Mouse (Mus musculus): ENCODE data around the gene Sprn.
"Not testable (repeated sequence)": the region's sequence is repeated elsewhere in the genome, so short reads cannot be mapped to it uniquely, and the experiment has no call there.

Sprn gene

DNA sequence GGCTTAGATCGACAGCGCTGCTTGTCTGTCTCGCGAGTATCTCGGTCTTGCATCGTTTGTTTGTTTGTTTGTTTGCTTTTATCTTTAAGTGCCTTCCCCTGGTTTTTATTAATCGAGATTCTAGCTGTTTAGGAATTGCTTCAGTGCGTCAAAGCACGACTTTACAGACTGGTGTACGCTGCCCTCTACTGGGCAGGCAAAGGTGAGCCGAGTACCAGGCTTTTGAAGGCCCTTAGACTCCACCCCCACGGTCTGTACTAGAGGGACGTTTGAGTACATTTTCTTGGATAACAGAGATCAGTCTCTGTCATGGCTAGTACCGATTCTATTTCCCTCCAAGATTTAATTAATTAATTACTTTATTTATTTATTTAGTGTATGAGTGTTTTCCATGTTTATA lies 13.3 kb downstream of the Sprn start:
- DNase-seq: peak; percentile 73 to 85

DNA sequence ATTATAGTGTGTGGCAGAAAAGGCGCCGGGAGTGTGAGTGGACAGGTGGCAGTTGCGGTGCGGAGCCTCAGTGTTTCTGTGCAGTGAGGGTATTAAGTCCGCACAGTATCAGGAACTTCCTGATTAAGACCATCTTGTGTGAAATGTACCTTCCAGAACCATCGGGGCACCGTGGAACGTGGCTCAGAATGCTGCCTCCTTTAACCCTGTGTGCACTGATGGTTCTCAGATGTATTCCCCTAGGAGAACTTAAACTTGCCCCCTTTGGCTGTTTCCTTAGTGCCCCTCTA lies 16.7 kb downstream of the Sprn start:
- DNase-seq: no peak

DNA sequence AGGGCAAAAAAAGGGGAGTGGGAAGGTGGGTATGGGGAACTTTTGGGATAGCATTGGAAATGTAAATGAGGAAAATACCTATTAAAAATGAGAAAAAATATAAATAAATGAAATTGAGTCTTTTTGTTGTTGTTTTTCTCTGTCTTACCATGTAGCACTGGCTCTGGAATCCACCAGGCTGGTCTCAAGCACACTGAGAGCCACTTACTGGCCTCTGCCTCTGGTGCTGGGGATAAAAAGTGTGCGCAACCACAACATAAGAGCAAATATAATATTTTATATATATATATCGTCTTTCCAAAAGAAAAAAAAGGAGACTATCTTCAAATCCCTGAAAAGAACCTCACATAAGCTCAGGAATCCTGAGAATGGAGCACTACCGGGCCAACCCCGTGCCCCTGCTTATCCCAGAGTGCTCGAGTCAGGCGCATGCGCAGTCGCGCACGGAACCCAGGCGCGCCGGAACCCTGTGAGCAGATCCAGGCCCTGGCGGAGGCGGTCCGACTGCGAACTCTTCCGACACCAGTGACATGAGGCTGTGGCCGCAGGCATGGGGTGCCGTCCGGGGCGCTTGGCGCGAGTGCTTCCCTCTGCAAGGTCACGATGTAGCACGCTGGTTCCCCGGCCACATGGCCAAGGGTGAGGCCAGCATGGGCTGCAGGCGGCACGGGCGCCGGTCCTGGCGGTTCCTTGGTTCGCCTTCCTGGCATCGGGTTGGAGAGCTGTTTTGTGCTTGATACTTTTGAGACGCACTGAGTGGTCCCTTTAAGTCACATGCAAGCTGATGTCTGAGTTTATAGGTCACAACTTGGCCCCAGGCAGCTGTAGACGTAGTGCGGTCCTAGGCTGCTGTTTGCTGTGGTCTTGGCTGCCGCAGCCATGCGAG lies 17.3 kb downstream of the Sprn start, which contains the start of gene Mtg1:
TSS of gene Mtg1 (plus strand) at position 430 of the 886 bp plus-strand sequence.
- peak; percentile 95 to 97 for DNase-seq

DNA sequence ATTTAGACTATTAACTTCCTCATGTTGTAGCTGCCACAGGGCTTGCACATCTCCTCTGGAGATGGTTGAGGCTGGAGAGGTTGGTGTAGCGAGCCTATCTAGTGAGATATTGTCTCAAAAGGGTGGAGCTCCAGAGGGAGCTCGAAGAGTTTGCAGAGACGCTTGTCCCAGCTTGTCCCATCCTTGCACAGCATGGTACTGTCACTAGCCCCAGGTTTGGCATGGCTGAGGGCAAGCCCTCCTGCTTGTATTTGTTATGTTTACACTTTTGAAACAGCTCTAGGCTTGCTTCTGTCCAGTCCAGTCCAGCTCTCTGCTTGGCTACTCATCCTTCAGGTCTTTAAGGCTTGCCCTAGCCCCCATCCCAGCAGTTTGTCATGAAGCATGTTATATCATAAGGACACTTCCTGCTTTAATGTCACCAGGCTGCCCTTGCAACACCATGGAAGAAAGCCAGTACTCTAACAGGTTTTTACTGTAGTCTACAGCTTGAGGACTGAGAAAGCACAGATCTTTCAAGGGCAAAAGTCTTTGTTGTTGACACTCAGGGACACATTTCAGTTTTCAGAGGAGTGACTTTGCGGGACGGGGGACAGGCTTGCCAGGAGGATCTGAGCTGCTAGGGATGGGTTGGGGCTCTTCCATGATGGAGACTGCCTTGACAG lies 19.4 kb downstream of the Sprn start:
- no peak for DNase-seq

DNA sequence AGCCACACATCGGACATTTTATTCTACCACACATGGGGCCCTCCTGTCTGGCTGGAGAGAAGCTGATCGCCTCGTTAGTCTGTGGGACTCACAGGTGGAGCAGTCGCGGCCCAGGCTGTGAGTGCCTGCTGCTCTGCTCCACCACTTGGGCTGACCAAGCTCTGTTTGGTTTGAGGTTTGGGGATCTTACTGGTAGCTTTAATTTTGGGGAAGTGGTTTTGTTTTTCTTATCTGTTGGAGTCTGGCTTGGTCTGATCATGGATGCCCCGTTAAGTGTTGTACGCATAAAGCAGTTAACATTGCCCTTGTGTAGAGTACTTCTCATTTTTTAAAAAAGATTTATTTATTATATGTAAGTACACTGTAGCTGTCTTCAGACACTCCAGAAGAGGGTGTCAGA lies 20.6 kb downstream of the Sprn start:
- DNase-seq: not testable (repeated sequence)

DNA sequence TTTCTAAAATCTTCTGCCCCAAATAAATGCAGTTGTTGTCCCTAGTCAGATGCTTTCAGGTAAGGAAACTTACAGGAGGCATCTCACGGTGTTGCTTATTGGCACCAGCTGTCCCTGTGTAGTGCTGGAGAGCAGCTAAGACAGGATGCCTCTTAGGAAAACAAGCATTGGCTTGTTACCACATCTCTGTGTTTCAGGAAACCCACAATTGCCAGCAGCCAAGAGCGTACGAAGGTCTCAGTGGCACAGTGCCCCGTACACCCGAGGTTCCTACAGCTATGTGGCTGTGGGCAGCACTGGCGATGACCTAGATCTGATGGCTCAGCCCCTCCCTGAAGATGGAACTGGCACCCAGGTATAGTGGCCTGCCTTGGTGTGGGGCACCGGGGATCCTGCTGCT lies 22.5 kb downstream of the Sprn start:
- DNase-seq: not testable (repeated sequence)

DNA sequence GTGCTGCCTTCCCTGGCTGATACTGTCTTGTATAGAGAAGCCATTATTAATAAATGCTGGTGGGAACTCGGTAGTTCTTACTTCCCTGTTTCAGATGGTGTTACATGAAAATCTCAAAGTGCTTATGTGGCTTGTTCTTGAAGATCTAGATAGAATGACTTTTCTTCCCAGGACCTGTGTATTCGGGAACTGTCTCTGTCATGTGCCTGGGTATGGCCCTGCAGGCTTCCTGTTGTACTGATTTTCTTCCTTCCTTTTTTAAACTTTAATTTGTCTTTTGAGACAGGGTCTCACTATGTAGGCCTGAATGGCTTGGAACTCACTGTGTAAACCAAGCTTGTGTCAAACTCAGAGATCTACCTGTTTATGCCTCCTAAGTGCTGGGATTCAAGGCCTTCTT lies 26.8 kb downstream of the Sprn start:
- DNase-seq: no peak

DNA sequence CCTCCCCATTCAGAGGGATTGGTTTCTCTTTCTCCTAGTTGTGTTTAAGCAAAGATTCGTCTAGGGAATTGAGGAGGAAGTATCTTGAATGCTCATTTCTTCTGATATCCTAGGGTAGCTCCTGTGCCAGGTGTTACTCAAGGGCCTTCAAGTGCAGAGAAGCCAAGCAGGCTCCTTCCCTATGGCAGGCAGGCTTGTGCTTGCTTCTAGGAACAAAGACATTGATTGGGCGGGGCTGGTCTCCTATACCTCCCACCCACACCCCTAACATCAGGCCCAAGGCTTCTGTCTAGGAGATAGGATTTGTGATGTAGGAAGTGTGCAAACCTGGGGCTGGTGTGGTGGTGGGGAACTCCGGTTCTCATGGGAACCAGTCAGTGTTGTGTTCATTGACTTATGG lies 27.7 kb downstream of the Sprn start:
- no peak for DNase-seq

DNA sequence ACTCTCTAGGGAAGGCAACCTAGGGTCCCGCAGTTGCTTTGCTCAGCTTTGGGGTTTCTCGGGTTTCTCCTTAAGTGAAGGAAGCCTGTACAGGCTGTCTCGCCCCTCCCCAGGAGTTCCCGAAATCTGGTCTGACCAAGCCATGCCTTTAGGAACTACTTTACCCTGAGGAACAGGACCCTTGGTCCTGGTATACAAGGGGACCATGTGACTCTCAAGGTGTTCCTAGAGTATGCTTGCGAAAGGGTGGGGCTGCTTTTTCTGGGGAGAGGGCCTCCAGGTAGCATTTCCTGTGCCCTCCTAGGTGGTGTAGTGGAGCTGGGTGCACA lies 28.7 kb downstream of the Sprn start:
- no peak for DNase-seq

DNA sequence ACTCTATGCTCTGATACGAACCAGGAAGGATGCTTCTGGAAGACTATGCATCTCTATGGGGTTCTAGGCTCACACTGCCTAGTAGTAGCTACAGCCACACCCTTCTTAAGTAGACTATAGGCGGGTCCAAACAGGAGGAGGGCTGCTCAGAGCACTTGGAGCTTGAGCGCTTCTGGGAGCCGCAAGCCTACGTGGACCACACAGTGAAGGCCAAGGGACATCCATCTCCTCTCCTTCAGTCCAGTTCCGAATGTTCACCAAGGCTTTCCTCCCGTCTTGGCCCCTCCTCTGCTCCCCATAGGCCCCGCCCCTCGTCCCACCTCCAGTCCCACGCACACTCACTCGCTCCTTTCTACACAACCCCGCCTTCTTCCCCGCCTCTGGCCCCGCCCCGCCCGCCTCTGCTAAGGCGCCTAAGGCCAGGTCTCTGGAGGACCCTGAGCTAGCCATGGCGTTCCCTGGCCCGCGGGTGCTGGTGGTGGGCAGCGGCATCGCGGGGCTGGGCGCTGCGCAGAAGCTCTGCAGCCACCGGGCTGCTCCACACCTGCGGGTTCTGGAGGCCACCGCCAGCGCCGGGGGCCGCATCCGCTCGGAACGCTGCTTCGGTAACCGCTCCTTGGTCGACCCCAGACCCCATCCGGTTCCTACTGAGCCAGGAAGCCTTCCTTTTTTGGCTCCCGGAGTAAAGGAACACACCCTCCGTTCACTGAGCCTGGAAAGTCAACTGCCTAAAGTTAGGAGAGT lies 29.2 kb downstream of the Sprn start:
- peak; percentile 97 to 99 for DNase-seq

DNA sequence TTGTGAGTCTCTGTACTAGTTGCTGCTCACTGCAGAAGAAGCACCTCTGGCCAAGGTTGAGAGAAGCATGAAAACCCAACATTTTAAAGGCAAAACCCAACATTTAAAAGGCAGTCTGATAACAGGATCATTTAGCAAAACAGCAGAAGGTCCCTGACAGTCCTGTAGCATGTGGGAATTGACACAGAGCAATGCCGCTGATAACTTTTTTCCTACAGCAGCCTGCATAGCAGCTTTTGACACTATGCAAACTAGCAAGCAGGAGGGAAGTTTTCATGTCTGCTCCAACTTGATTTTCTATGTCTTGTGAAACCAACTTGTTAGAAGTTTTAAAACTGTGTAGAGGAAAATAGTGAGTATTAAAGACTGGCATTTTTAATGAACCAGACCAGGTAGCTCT lies 30.3 kb downstream of the Sprn start:
- no peak for DNase-seq

DNA sequence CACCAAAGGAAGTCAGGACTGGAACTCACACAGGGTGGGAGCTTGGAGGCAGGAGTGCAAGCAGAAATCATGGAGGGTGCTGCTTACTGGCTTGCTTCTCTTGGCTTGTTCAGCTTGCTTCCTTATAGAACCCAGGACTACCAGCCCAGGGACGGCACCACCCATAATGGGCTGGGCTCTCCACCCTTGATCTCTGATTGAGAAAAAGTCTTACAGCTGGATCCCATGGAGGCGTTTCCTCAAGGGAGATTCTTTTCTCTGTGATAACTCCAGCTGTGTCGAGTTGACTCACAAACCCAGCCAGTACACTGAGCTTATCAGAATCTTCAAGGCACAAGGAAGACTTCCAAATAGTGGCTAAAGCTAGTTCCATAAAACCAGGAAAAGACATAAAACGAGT lies 31.9 kb downstream of the Sprn start:
- no peak for DNase-seq

DNA sequence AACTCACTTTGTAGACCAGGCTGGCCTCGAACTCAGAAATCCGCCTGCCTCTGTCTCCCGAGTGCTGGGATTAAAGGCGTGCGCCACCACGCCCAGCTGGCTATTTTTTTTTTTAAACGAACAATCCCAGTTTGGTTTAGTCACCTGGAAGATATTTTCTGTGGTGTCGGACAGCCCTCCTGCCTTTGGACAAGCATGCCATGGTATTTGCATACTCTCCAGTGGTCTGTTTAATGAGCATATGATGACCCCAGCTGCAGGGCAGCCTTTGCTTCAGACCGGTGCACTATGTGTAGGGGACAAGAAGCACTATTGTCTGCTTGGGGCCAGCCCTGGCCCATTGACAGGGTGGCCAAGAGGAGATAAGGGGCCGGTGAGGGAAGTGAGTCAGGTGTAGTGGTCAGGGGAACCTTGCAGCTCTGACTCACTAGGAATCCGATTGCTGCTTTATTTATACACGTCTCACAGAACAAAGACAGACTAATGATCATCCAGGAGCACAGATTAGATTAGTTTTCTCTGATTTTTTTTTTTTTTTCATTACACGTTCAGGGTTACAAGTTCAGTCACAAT lies 33.3 kb downstream of the Sprn start:
- DNase-seq: no peak

DNA sequence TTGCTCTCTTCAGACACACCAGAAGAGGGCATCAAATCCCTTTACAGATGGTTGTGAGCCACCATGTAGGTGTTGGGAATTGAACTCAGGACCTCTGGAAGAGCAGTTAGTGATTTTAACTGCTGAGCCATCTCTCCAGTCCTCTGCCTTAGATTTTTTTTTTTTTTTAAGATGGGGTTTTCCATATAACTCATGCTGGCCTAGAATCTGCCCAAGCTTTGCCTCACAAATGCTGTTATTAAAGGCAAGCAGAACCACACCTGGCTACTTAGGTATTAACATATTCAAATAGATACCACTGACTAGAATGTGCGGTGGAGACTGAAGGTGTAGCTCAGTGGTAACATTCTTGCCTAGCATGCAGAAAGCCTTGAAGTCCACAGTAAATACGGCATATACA lies 34.2 kb downstream of the Sprn start:
- DNase-seq: no peak

DNA sequence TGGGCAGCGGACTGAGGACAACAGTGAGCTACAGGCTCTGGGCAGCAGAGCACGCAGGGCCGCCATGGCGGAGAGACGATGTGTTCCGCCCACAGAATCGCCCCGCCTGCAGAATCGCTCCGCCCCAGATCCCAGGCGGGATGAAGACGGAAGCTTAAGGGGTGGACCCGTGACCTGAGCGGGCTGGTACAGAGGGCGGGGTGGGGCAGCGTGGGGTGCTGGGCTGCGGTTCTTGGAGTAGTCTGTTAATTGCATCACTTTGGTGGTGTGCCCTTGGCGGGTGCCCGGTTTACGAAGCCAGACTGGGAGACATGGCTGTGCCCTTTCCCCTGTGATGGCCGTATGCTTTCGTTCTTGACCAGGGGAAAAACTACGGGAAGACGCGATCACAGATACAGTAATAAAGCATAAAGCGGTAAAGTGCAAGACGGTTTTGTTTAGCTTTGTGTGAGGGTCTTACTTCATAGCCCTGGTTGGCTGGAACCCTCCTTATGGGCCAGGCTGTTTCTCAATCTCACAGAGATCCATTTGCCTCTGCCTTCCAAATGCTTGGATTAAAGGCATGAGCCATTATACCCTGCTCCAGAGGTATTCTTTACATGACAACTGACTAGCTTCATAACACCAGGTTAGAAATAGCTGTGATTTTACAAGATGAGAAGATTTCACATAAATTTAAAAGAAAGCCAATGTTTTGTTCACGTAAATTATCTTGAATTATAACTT lies 38.2 kb downstream of the Sprn start, which contains the start of gene Echs1:
TSS of gene Echs1 (minus strand) at position 148 of the 726 bp plus-strand sequence.
- DNase-seq: peak; percentile 95 to 96

DNA sequence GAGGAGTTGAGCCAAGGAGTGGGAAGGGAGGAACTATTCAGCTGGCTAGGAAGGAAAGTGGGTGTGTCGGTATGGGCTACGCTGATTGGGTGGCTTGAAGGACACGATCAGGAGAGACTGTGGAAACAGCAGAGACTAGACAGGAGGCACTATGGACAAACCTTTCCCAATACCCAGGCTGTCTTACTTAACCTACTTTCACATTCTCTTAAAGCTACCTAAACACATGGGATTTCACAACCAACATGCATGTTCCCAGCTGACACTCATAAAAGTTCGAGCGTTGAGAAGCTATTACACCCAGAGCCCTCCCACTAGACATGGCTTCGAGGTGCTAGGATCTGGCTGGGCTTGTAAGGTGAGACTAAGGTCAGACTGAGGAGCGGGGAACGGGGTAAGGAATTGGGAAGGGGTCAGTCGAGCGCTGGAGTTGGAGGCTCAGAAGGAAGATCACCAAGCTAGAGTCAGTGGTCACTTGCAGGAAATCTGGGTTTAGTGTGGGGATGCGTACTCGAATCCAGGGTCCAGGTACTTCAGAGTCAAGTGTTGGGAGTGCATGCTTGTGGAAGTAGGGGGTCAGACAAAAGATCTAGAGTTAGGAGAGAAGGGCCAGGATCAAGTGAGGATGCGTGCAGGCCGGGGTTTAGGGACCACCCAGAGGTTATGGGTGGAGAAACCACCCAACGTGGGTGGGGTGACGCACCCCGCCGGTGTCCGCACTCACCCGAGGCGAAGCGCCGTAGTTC lies 38.9 kb downstream of the Sprn start, which contains the start of gene Paox:
TSS of gene Paox (plus strand) at position 217 of the 746 bp plus-strand sequence.
- DNase-seq: peak; percentile 74 to 87

DNA sequence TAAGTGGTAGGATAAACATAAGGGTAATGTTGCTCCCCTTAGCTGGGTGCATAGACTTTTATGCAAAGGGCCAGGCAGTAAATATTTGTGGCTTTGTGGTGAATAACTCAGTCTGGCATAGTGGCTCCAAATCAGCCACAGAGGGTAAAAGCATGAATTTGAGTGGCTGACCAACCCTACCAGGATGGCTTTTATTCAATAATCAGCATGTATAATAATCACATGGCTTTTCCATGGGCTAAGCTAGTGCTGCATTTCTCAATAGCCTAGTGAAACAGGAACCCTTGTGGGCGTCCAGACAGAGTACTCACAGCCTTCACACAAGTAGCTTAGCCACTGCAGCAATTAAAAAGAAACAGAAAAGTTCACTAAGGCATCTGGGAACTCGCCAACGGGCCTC lies 42.7 kb downstream of the Sprn start:
- no peak for DNase-seq

DNA sequence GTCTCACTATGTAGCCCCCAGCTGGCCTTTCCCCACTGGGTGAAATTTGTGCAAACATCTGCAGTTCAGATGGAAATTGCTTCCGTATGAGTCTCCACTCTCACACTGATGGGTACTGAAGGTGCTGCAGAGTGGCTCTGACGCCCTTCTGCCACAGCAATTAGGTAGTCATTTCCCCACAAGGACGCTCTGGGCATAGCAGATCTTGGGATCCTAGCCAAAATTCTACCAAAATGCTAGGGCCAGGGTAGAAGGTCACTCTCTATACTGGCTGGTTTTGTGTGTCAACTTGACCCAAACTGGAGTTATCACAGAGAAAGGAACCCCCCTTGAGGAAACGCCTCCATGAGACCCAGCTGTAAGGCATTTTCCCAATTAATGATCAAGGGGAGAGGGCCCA lies 50.7 kb downstream of the Sprn start:
- DNase-seq: no peak

DNA sequence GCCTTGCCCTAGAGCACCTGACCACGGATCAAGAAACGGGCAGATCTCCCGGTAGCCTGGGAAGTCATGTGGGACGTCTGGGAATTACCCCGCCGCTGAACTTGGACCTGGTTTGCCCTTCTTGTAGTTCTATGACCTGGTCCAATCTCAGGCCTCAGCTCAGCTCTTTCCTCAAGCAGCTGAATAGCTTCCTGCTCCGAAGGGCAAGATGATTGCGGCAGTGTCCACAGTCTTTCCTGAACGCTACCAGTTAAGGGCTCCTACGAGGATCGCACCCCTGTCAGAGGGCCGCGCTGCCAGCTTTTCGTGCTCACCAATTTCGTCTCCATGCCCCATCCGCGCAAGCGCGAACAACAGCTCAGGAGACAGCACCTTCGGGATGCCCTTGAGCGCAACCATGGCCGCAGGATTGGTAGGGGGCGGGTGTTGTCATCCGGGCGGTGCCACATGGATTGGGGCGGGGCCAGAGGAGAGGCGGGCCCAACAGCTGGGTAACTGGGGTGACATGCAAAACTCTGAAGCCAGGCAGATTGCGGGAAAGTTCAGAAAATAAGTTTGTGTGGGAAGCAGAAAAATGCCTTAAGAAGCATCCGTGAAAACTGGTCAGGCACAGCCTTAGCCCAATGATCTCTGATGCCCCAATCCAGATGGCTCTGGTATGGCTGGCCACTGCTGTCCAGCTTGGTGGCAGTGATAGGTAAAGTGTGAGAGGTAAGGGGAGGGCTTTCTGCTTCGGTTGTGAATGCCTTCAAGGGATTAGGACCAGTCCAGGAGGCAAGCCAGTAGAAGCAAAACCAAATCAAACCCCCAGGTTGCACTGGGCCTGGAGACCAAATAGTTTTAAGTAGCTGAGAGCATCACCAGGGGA lies 52.5 kb downstream of the Sprn start, which contains the start of gene Fuom:
TSS of gene Fuom (minus strand) at position 449 of the 868 bp plus-strand sequence.
- DNase-seq: peak; percentile 93 to 94

DNA sequence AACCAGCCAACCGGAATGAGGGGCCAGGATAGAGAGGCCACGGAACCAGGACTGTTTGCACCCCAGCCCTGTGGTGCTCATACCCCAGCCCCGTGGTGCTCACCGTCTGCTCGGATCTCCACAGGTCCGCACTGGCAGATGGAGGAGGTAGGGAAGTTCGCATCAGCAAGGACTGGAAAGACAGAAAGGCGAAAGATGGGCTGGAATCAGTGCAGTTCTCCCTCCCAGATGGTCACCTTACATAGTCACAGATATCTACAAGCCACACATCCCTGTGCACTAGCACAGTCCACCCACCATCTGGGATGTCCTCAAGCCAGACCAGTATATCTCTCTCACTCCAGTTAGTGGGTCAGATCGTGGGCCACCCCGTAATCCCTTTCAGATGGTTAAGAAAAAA lies 53.2 kb downstream of the Sprn start:
- no peak for DNase-seq

All from kidney, postnatal 36 days (tissue).